Mouse (Mus musculus) macrophage (primary cell): Measurements from ENCODE around the gene Mipol1. TPM values are rescaled to one million over a fixed set of nuclear protein-coding genes. Genes with fewer than 3 reads are reported as not detected.

Experiments
- H3K27ac ChIP-seq: fragments of 350-480 bp; formaldehyde crosslinking; 2 replicates; pipeline ENCODE4 v1.9.0; 2021
- H3K36me3 ChIP-seq: fragments of 350-480 bp; formaldehyde crosslinking; 2 replicates; pipeline ENCODE4 v1.9.0; 2021; ENCODE audit errors: inconsistent target
- H3K4me3 ChIP-seq: fragments of 350-480 bp; formaldehyde crosslinking; 2 replicates; pipeline ENCODE4 v1.9.0; 2021; ENCODE audit errors: inconsistent target
- H3K79me2 ChIP-seq: fragments of 350-480 bp; formaldehyde crosslinking; 2 replicates; pipeline ENCODE4 v1.9.0; 2021; ENCODE audit errors: inconsistent target
- WGBS: methylation state at CpG from one replicate; pipeline ENCODE4 v1.1.7; 2026; ENCODE audit warnings: inconsistent platforms; ENCODE audit not compliant: missing documents; 5-methylcytosine and 5-hydroxymethylcytosine counted together
- polyA plus RNA-seq: library from polyadenylated mRNA; stranded (reverse); fragments of 250-400 nt; gene quantifications from 3 replicates; pipeline ENCODE4 v1.2.4, GENCODE M21; 2018; ENCODE audit warnings: inconsistent platforms

Mipol1 gene
- polyA plus RNA-seq, 1 experiment from 2014 or later = 1.4 TPM

GRCm38 (mm10) chr12:57500246-57500645 is 270.0 kb downstream of the Mipol1 start:
- Histone ChIP-seq H3K4me3 (no peak overlapping the region), H3K27ac (no peak overlapping the region), H3K36me3 (no peaks in the 10 kb centered on the region), H3K79me2 (no peaks in the 10 kb centered on the region)
- 87% methylated on average over 7 of the region's 7 CpGs for WGBS

- H3K36me3 ChIP-seq = no peaks in the 10 kb centered on the region
- no peak overlapping the region for H3K27ac ChIP-seq
- H3K4me3 ChIP-seq = no peak overlapping the region
- 88% methylated on average over 7 of the region's 7 CpGs for whole genome bisulfite sequencing
- no peaks in the 10 kb centered on the region for H3K79me2 ChIP-seq
Measured at GRCm38 (mm10) chr12:57505329-57505728, 275.1 kb downstream of the Mipol1 start.

GRCm38 (mm10) chr12:57508938-57509337 is 278.7 kb downstream of the Mipol1 start:
- Histone ChIP-seq H3K36me3 (no peaks in the 10 kb centered on the region), H3K27ac (no peak overlapping the region), H3K79me2 (no peaks in the 10 kb centered on the region), H3K4me3 (no peak overlapping the region)
- WGBS = 87% methylated on average over 11 of the region's 11 CpGs

- Histone ChIP-seq H3K27ac (no peak overlapping the region), H3K79me2 (no peaks in the 10 kb centered on the region), H3K36me3 (no peaks in the 10 kb centered on the region), H3K4me3 (no peak overlapping the region)
- 74% methylated on average over 4 of the region's 4 CpGs for WGBS
Measured at GRCm38 (mm10) chr12:57509726-57510125, 279.5 kb downstream of the Mipol1 start.

- 91% methylated on average over 4 of the region's 4 CpGs for WGBS
- no peaks in the 10 kb centered on the region for H3K36me3 ChIP-seq
- H3K27ac ChIP-seq = no peak overlapping the region
- no peak overlapping the region for H3K4me3 ChIP-seq
- H3K79me2 ChIP-seq = no peaks in the 10 kb centered on the region
Measured at GRCm38 (mm10) chr12:57511127-57511526, 280.9 kb downstream of the Mipol1 start.

- Histone ChIP-seq H3K79me2 (no peaks in the 10 kb centered on the region), H3K4me3 (no peak overlapping the region), H3K36me3 (no peaks in the 10 kb centered on the region), H3K27ac (no peak overlapping the region)
- WGBS = 86% methylated on average over 5 of the region's 5 CpGs
Measured at GRCm38 (mm10) chr12:57511560-57511959, 281.3 kb downstream of the Mipol1 start.

- Histone ChIP-seq H3K27ac (no peak overlapping the region), H3K79me2 (no peaks in the 10 kb centered on the region)
- WGBS = 46% methylated on average over 1 of the region's 1 CpGs
Measured at GRCm38 (mm10) chr12:57514552-57514951, 284.3 kb downstream of the Mipol1 start.

GRCm38 (mm10) chr12:57515702-57516377 is 285.6 kb downstream of the Mipol1 start:
- H3K36me3 ChIP-seq = no peaks in the 10 kb centered on the region
- no peak overlapping the region for H3K4me3 ChIP-seq
- 71% methylated on average over 12 of the region's 12 CpGs for WGBS
- no peaks in the 10 kb centered on the region for H3K79me2 ChIP-seq
- no peak overlapping the region for H3K27ac ChIP-seq

More at GRCm38 (mm10) chr12:57514552-57514951, 284.3 kb downstream of the Mipol1 start:
- Histone ChIP-seq H3K36me3 (no peaks in the 10 kb centered on the region), H3K4me3 (no peak overlapping the region)

GRCm38 (mm10) chr12:57528335-57528734 is 298.1 kb downstream of the Mipol1 start:
- Histone ChIP-seq H3K36me3 (no peaks in the 10 kb centered on the region), H3K79me2 (no peaks in the 10 kb centered on the region)
- WGBS = 34% methylated on average over 4 of the region's 4 CpGs

GRCm38 (mm10) chr12:57530474-57530873 is 300.2 kb downstream of the Mipol1 start:
- Histone ChIP-seq H3K27ac (no peak overlapping the region), H3K79me2 (no peaks in the 10 kb centered on the region), H3K36me3 (no peaks in the 10 kb centered on the region), H3K4me3 (no peak overlapping the region)
- 56% methylated on average over 7 of the region's 9 CpGs for WGBS

More at GRCm38 (mm10) chr12:57528335-57528734, 298.1 kb downstream of the Mipol1 start:
- no peak overlapping the region for H3K4me3 ChIP-seq
- H3K27ac ChIP-seq = no peak overlapping the region

GRCm38 (mm10) chr12:57534517-57534878 is 304.3 kb downstream of the Mipol1 start:
- H3K4me3 ChIP-seq = no peak overlapping the region
- H3K79me2 ChIP-seq = no peaks in the 10 kb centered on the region
- 0% methylated on average over 5 of the region's 6 CpGs for WGBS

GRCm38 (mm10) chr12:57534879-57535611 is 304.8 kb downstream of the Mipol1 start:
- Histone ChIP-seq H3K4me3 (no peak overlapping the region), H3K36me3 (no peaks in the 10 kb centered on the region), H3K27ac (no peak overlapping the region), H3K79me2 (no peaks in the 10 kb centered on the region)
- 7% methylated on average over 38 of the region's 39 CpGs for WGBS

More at GRCm38 (mm10) chr12:57534517-57534878, 304.3 kb downstream of the Mipol1 start:
- H3K27ac ChIP-seq = no peak overlapping the region
- H3K36me3 ChIP-seq = no peaks in the 10 kb centered on the region

GRCm38 (mm10) chr12:57536056-57536908 is 306.1 kb downstream of the Mipol1 start:
- Histone ChIP-seq H3K36me3 (no peaks in the 10 kb centered on the region), H3K27ac (no peak overlapping the region), H3K4me3 (no peak overlapping the region), H3K79me2 (no peaks in the 10 kb centered on the region)
- WGBS = 12% methylated on average over 24 of the region's 25 CpGs

- Histone ChIP-seq H3K79me2 (no peaks in the 10 kb centered on the region), H3K36me3 (no peaks in the 10 kb centered on the region), H3K4me3 (no peak overlapping the region), H3K27ac (no peak overlapping the region)
- WGBS = 10% methylated on average over 11 of the region's 11 CpGs
Measured at GRCm38 (mm10) chr12:57536909-57537670, 306.9 kb downstream of the Mipol1 start.
